Mouse (Mus musculus) myocyte (in vitro differentiated cells): ENCODE results near the gene Plac9b.
"Not testable (repeated sequence)": the region's sequence is repeated elsewhere in the genome, so short reads cannot be mapped to it uniquely, and the experiment has no call there.

Source experiments
- CEBPB ChIP-seq: IDR thresholded peaks from 2 replicates; pipeline ENCODE4 v1.6.1; 2011; ENCODE audit warnings: mild to moderate bottlenecking, moderate library complexity; ENCODE audit not compliant: poor library complexity, insufficient read depth, severe bottlenecking
- E2F4 ChIP-seq: IDR thresholded peaks from one replicate; pipeline ENCODE4 v1.6.1; 2011; ENCODE audit warnings: mild to moderate bottlenecking, control low read depth, moderate library complexity; ENCODE audit not compliant: insufficient read depth
- MAX ChIP-seq: IDR thresholded peaks from one replicate; pipeline ENCODE4 v1.6.1; 2011; ENCODE audit warnings: low read depth, mild to moderate bottlenecking, control low read depth
- MYOD1 ChIP-seq, 3 experiments: IDR thresholded peaks; one replicate each; pipeline ENCODE4 v1.6.1; 2011; ENCODE audit warnings: control low read depth in 2 of 3, low read depth in 2 of 3, mild to moderate bottlenecking in 2 of 3, moderate library complexity in 1 of 3; ENCODE audit not compliant: insufficient read length in 2 of 3, control insufficient read depth in 1 of 3
- MYOG ChIP-seq, 3 experiments: IDR thresholded peaks; one replicate each; pipeline ENCODE4 v1.6.1; 2011; ENCODE audit warnings: control low read depth in 2 of 3, low read depth in 2 of 3, mild to moderate bottlenecking in 2 of 3; ENCODE audit not compliant: insufficient read length in 2 of 3, control insufficient read depth in 1 of 3, insufficient read depth in 1 of 3
- POLR2A ChIP-seq: IDR thresholded peaks from one replicate; pipeline ENCODE4 v1.6.1; 2011; ENCODE audit warnings: low read depth, mild to moderate bottlenecking, control low read depth, moderate library complexity; ENCODE audit not compliant: insufficient read length
- POLR2AphosphoS2 ChIP-seq: IDR thresholded peaks from one replicate; pipeline ENCODE4 v1.6.1; 2011; ENCODE audit warnings: low read depth, control low read depth; ENCODE audit not compliant: insufficient read length
- SRF ChIP-seq: IDR thresholded peaks from one replicate; pipeline ENCODE4 v1.6.1; 2011; ENCODE audit warnings: low read depth; ENCODE audit not compliant: control insufficient read depth, insufficient read length
- TCF12 ChIP-seq: IDR thresholded peaks from one replicate; pipeline ENCODE4 v1.6.1; 2011; ENCODE audit warnings: mild to moderate bottlenecking, control low read depth; ENCODE audit not compliant: poor library complexity, insufficient read depth, severe bottlenecking
- USF1 ChIP-seq: IDR thresholded peaks from one replicate; pipeline ENCODE4 v1.6.1; 2011; ENCODE audit warnings: low read depth, mild to moderate bottlenecking, control low read depth, moderate library complexity

- TF ChIP-seq SRF; MAX; MYOD1 (IDR thresholded peaks at IDR 0.05; ENCODE audit: control insufficient read depth in 1 of 3, insufficient read length in 2 of 3, low read depth in 2 of 3); POLR2A; USF1; MYOG (IDR thresholded peaks at IDR 0.05; ENCODE audit: control insufficient read depth in 1 of 3, insufficient read depth in 1 of 3, insufficient read length in 2 of 3, low read depth in 2 of 3); E2F4; CEBPB; POLR2AphosphoS2; TCF12: not testable (repeated sequence)
Measured at GRCm38 (mm10) chr14:26156032-26156431, 26.2 kb downstream of the Plac9b start.
